Mouse (Mus musculus): Measurements from ENCODE around the gene Atp5s. TPM values are rescaled to one million over a fixed set of nuclear protein-coding genes. Genes with fewer than 3 reads are reported as not detected.
A peak's percentile ranks its signal among the peaks of the same experiment; 100 is the strongest.

The Atp5s gene
- polyA plus RNA-seq, 1 experiment from 2014 or later: 32.5 TPM

DNA sequence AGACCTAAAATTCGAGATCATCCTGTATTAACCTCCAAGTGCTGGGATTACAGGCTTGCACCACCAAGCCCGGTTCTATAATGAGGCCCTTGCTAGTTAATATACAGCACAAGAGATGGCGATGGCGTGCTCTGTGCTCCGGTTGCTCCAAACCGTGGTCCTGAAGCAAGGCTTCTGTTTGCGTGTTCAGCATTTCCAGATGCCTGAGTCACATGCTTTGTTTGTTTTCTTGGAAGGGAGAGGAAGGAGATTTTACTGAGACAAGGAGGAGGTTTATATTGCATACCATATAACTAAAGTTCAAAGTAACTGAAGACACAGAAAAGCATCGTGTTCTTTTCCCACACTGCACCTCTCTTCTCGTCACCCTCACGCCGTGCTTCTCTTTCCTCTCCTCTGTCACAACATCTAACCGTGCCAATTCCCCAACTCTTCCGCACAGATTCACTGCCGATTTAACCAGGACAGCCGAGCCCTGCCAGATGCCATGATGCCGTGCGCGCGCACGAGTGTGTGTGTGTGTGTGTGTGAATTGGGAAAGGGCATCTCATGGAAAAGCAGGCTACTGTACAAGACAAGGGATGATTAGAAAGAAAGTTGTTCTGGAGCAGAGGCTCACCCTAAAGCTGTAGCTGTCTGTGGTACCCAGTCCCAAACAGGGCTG, 36.1 kb downstream of the Atp5s start:
- Histone ChIP-seq H3K4me1 (peaks cover 32% of the 10 kb centered on the region), H3K36me3 (no peaks in the 10 kb centered on the region), H3K4me2 (replicated peaks) (no peak overlapping the region), H3K27ac (replicated peaks) (peak overlapping the region; percentile 28; the same call in 1 of the 2 replicates), H3K4me3 (replicated peaks) (no peak overlapping the region), H3K9me3 (replicated peaks) (no peaks in the 10 kb centered on the region), H3K9ac (no peak overlapping the region), H3K27me3 (no peaks in the 10 kb centered on the region)
- 63% methylated on average over 20 of the region's 20 CpGs for WGBS
- no peak for ATAC-seq (ENCODE audit: insufficient number of reproducible peaks, low FRiP score, low TSS enrichment, low read depth)

GRCm38 (mm10) chr12:69761603-69762002, 36.9 kb downstream of the Atp5s start:
- Histone ChIP-seq H3K4me2 (replicated peaks) (no peak overlapping the region), H3K36me3 (no peaks in the 10 kb centered on the region), H3K4me1 (peaks cover 27% of the 10 kb centered on the region), H3K27ac (replicated peaks) (no peak overlapping the region), H3K9ac (no peak overlapping the region), H3K4me3 (replicated peaks) (no peak overlapping the region), H3K9me3 (replicated peaks) (no peaks in the 10 kb centered on the region), H3K27me3 (no peaks in the 10 kb centered on the region)
- 69% methylated on average over 2 of the region's 2 CpGs for WGBS
- no peak for ATAC-seq (ENCODE audit: insufficient number of reproducible peaks, low FRiP score, low TSS enrichment, low read depth)

GRCm38 (mm10) chr12:69765543-69765942, 40.8 kb downstream of the Atp5s start:
- no peak overlapping the region for H3K4me3 ChIP-seq (replicated peaks)
- H3K4me2 ChIP-seq (replicated peaks): no peak overlapping the region
- H3K4me1 ChIP-seq: peaks cover 7% of the 10 kb centered on the region; the same call in 1 of the 2 replicates
- H3K27ac ChIP-seq (replicated peaks): no peak overlapping the region
- no peak overlapping the region for H3K9ac ChIP-seq
- H3K27me3 ChIP-seq: no peaks in the 10 kb centered on the region
- ATAC-seq (ENCODE audit: insufficient number of reproducible peaks, low FRiP score, low TSS enrichment, low read depth): 0 out of 2 replicates have a peak, but pooled peaks have one; percentile 19
- WGBS: 58% methylated on average over 9 of the region's 9 CpGs
- H3K9me3 ChIP-seq (replicated peaks): no peaks in the 10 kb centered on the region
- H3K36me3 ChIP-seq: no peaks in the 10 kb centered on the region

DNA sequence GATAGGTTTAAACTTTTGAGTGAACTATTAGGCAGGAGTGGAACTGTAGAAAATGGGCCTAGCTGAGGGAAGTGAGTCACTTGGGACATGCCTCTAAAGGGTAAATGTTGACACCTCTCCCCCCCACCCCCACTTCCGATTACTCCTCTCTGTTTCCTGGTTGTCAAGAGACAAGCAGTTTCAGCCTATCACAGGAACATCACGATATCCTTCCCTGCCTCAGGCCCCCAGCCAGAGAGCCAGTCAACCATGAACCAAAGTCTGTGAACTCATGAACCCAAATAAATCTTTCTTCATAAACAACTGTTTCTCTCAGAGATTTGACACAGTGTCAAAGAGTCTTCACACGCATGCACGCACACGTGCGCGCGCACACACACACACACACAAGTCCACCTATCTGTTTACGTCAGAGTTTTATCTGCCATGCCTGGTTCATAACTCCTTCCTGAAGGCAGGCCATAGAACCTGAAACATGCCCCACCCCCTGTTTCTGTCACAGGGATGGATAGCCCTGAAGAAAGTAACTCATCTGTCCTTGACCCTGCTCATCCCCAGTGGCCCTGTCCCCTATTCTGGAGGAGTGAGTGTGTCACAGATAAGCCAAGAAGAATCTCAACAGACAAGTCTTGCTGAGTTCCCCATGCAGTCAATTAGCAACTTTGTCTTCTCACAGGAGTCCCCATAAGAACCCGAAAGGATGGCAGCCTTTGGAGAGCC, 41.6 kb downstream of the Atp5s start:
- Histone ChIP-seq H3K9me3 (replicated peaks) (no peaks in the 10 kb centered on the region), H3K4me3 (replicated peaks) (no peak overlapping the region), H3K27me3 (no peaks in the 10 kb centered on the region), H3K36me3 (no peaks in the 10 kb centered on the region), H3K4me2 (replicated peaks) (no peak overlapping the region), H3K9ac (no peak overlapping the region), H3K27ac (replicated peaks) (no peak overlapping the region), H3K4me1 (peaks cover under 1% of the 10 kb centered on the region; the same call in 1 of the 2 replicates)
- ATAC-seq (ENCODE audit: insufficient number of reproducible peaks, low FRiP score, low TSS enrichment, low read depth): no peak
- WGBS: 84% methylated on average over 10 of the region's 10 CpGs

- H3K36me3 ChIP-seq: no peaks in the 10 kb centered on the region
- WGBS: 54% methylated on average over 9 of the region's 9 CpGs
- no peak overlapping the region for H3K4me2 ChIP-seq (replicated peaks)
- no peaks in the 10 kb centered on the region for H3K27me3 ChIP-seq
- no peaks in the 10 kb centered on the region for H3K9me3 ChIP-seq (replicated peaks)
- H3K4me1 ChIP-seq: no peaks in the 10 kb centered on the region; the same call in 1 of the 2 replicates
- no peak overlapping the region for H3K9ac ChIP-seq
- no peak overlapping the region for H3K27ac ChIP-seq (replicated peaks)
- no peak overlapping the region for H3K4me3 ChIP-seq (replicated peaks)
- ATAC-seq (ENCODE audit: insufficient number of reproducible peaks, low FRiP score, low TSS enrichment, low read depth): no peak
Observed at GRCm38 (mm10) chr12:69767476-69768258, 42.9 kb downstream of the Atp5s start.

DNA sequence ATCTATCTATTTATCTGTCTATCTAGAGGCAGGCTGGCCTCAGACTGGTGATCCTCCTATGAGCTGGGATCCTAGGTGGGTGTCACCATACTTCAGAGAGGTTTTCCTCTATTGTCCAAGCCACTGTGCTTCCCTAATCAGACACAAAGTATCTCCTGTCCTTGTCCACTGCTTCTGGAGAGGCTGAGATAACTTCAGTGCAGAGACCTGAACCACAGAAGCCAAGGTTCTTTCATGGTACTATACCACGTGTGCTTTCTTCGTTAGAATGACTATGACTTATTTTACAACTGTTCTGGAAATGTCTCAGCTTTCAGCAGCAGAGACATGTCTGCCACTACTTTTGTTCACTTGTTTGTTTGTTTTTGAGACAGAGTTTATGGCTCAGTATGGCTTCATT, 44.1 kb downstream of the Atp5s start:
- Histone ChIP-seq H3K36me3 (no peaks in the 10 kb centered on the region), H3K27me3 (no peaks in the 10 kb centered on the region), H3K4me2 (replicated peaks) (no peak overlapping the region), H3K4me3 (replicated peaks) (no peak overlapping the region), H3K9me3 (replicated peaks) (no peaks in the 10 kb centered on the region), H3K27ac (replicated peaks) (no peak overlapping the region), H3K9ac (no peak overlapping the region), H3K4me1 (no peaks in the 10 kb centered on the region; the same call in 1 of the 2 replicates)
- 65% methylated on average over 2 of the region's 2 CpGs for WGBS
- ATAC-seq (ENCODE audit: insufficient number of reproducible peaks, low FRiP score, low TSS enrichment, low read depth): no peak

DNA sequence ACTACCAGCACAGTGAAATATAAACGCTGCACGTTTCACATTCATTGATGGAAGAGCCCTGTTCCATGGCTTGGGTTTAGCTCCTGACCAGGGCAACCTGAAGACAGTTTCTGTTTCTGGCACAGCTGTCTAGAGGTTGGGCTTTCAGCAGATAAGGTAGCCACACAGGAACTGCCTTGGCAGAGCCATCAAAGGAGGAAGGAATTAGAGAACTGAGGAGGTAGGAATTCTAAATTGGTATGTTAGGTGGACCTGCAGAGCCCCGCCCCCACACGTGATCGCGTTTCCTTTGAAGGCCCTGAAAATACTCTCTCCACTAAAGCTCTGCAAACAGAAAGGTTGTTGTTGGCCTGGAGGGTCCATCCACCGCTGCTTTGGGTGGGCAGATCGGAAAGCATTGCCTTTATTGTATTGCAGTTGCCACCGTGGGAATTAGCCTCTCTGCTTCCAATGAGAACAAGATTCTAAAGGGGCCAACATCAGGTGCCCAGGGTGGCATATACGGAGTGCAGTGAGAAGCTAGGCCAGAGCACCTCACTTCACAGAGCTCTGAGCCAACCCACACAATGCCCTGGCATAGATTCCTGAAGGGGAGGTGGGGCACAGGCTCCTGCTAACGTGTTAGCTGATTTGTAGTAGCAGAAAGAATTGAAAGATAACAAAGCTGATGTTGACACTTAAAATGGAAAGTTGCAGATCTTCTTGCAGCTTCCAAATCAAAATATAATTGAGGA, 52.0 kb downstream of the Atp5s start:
- Histone ChIP-seq H3K27ac (replicated peaks) (no peak overlapping the region), H3K27me3 (no peaks in the 10 kb centered on the region), H3K4me2 (replicated peaks) (no peak overlapping the region), H3K4me1 (no peaks in the 10 kb centered on the region), H3K4me3 (replicated peaks) (no peak overlapping the region), H3K9ac (no peak overlapping the region), H3K36me3 (no peaks in the 10 kb centered on the region), H3K9me3 (replicated peaks) (no peaks in the 10 kb centered on the region)
- ATAC-seq (ENCODE audit: insufficient number of reproducible peaks, low FRiP score, low TSS enrichment, low read depth): no peak
- WGBS: 59% methylated on average over 11 of the region's 11 CpGs

DNA sequence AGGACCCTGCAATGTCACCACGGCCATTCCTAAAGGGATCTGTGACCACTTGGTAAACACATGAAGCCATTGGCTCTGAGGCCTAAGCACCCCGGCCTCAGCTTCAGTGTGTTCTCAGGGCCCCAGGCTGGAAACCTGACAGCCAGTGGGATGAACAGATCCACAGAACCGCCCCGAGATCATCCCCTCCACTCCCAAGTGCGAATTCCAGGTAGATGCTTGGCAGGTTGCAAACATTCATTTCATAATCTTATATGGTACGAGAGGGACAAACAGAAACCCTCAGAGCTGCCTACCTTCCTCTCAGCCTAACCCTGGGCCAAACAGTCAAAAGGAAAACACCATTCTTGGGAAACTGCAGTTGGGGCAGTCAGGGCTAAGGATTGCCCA, 52.6 kb downstream of the Atp5s start:
- no peaks in the 10 kb centered on the region for H3K4me1 ChIP-seq
- H3K9ac ChIP-seq: no peak overlapping the region
- no peak overlapping the region for H3K4me2 ChIP-seq (replicated peaks)
- H3K27ac ChIP-seq (replicated peaks): no peak overlapping the region
- H3K27me3 ChIP-seq: no peaks in the 10 kb centered on the region
- 81% methylated on average over 6 of the region's 6 CpGs for WGBS
- H3K9me3 ChIP-seq (replicated peaks): no peaks in the 10 kb centered on the region
- ATAC-seq (ENCODE audit: insufficient number of reproducible peaks, low FRiP score, low TSS enrichment, low read depth): no peak
- no peak overlapping the region for H3K4me3 ChIP-seq (replicated peaks)
- H3K36me3 ChIP-seq: no peaks in the 10 kb centered on the region

DNA sequence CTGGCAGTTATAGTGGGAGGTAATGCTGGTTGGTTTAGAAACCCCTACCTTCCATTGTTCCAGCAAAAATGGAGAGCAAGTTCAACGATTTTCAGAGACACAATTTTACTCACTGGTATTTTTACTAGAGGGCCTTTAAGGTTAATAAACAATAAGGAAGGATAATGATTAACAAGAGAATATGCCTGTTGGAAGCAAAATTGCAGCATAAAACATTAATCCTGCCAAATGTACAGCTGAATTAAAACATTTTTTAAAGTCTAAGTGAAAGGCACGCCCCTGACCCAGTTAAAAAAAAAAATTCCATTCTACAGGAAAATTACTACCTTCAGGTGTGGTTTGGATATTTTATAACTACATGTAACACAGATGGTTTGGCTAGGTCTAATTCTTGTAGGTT, 53.2 kb downstream of the Atp5s start:
- no peak overlapping the region for H3K9ac ChIP-seq
- ATAC-seq (ENCODE audit: insufficient number of reproducible peaks, low FRiP score, low TSS enrichment, low read depth): no peak
- 71% methylated on average over 2 of the region's 2 CpGs for WGBS
- H3K4me2 ChIP-seq (replicated peaks): no peak overlapping the region
- H3K4me1 ChIP-seq: no peaks in the 10 kb centered on the region
- H3K27ac ChIP-seq (replicated peaks): no peak overlapping the region
- H3K27me3 ChIP-seq: no peaks in the 10 kb centered on the region
- no peaks in the 10 kb centered on the region for H3K36me3 ChIP-seq
- H3K4me3 ChIP-seq (replicated peaks): no peak overlapping the region
- no peaks in the 10 kb centered on the region for H3K9me3 ChIP-seq (replicated peaks)

DNA sequence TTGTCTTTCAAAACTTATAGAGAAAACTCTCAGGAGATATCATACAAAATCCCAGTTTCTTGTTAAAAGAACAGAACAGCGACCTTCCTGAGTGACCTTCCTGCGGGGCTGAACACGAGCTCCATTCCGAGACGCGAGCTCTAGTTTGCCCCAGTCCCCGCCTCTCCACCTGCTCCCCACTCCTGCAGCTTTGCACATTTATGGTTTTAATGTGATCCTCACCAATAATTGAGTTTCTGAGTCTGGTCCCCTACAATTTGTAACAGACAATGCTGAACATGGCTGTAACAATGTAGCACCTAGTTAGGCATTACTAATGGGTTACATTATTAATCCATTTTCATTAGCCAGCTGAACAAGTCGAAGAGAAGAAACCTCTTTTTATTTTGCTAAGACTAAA, 56.7 kb downstream of the Atp5s start:
- Histone ChIP-seq H3K4me2 (replicated peaks) (no peak overlapping the region), H3K9me3 (replicated peaks) (no peaks in the 10 kb centered on the region), H3K27me3 (no peaks in the 10 kb centered on the region), H3K9ac (no peak overlapping the region), H3K36me3 (no peaks in the 10 kb centered on the region), H3K4me1 (no peaks in the 10 kb centered on the region), H3K27ac (replicated peaks) (no peak overlapping the region), H3K4me3 (replicated peaks) (no peak overlapping the region)
- WGBS: 73% methylated on average over 8 of the region's 8 CpGs
- ATAC-seq (ENCODE audit: insufficient number of reproducible peaks, low FRiP score, low TSS enrichment, low read depth): no peak

Measured in embryonic facial prominence, embryonic 15.5 days (tissue).